Mouse (Mus musculus) MEL (cell line): ENCODE results near the gene Slc12a8.

Experiments
- CTCF ChIP-seq, 3 experiments: IDR thresholded peaks in 2 of 3; conservative IDR thresholded peaks in 1 of 3; 2 replicates each; pipeline ENCODE4 v1.5.1; 2011 to 2012; ENCODE audit warnings: low read length in 3 of 3, low read depth in 2 of 3, mild to moderate bottlenecking in 2 of 3, improper control_type of control experiment in 1 of 3, inconsistent platforms in 1 of 3, mixed read lengths in 1 of 3, moderate library complexity in 1 of 3; ENCODE audit not compliant: control insufficient read depth in 1 of 3, insufficient read depth in 1 of 3, poor library complexity in 1 of 3, severe bottlenecking in 1 of 3
- MAX ChIP-seq: IDR thresholded peaks from 2 replicates; pipeline ENCODE4 v1.6.1; 2011; ENCODE audit warnings: low read length, improper control_type of control experiment
- POLR2A ChIP-seq, 2 experiments: IDR thresholded peaks; 2 replicates each; pipeline ENCODE4 v1.6.1; 2011 to 2012; ENCODE audit warnings: low read length in 2 of 2, mild to moderate bottlenecking in 2 of 2, control low read depth in 1 of 2, improper control_type of control experiment in 1 of 2, low read depth in 1 of 2, moderate library complexity in 1 of 2; ENCODE audit not compliant: control insufficient read depth in 1 of 2, insufficient read depth in 1 of 2, poor library complexity in 1 of 2
- RCOR1 ChIP-seq: IDR thresholded peaks from 2 replicates; pipeline ENCODE4 v1.6.1; 2012; ENCODE audit warnings: low read depth, mild to moderate bottlenecking, inconsistent platforms, low read length, improper control_type of control experiment
- TCF12 ChIP-seq: IDR thresholded peaks from 2 replicates; pipeline ENCODE4 v1.6.1; 2014; ENCODE audit warnings: low read depth, mild to moderate bottlenecking, inconsistent platforms, low read length, improper control_type of control experiment, moderate library complexity

DNA sequence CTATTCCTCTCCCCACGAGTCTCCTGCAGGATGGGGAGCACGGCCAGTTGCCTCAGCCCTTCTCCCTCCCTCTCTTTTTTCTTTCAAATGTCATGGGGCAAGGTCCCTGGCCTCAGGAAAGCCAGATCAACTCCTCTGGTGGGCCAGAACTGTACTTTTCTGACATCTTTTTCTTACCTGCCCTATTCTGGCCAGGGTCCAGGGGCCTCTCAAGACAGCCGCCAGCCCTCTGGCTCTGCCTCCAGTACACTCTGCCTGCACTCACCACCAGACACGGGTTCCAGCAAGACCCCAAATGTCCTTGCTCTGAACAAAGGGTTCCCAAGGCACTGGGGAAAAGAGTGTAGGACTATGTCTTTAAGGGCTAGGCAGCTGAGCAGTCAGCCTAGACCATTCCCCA, 499 bp downstream of the Slc12a8 start:
- TF ChIP-seq CTCF (IDR thresholded peaks at IDR 0.05 in 2 of 3, conservative IDR thresholded peaks at IDR 0.05 in 1 of 3; ENCODE audit: control insufficient read depth in 1 of 3, insufficient read depth in 1 of 3, low read depth in 2 of 3, low read length in 3 of 3, poor library complexity in 1 of 3, severe bottlenecking in 1 of 3) (no peak), POLR2A (IDR thresholded peaks at IDR 0.05; ENCODE audit: control insufficient read depth in 1 of 2, insufficient read depth in 1 of 2, low read depth in 1 of 2, low read length in 2 of 2, poor library complexity in 1 of 2) (no peak), TCF12 (no peak), RCOR1 (no peak), MAX (no peak)
